Mouse (Mus musculus): ENCODE measurements around the gene Ccdc136. TPM values are rescaled to one million over a fixed set of nuclear protein-coding genes. Genes with fewer than 3 reads are reported as not detected.

Ccdc136 gene
- polyA plus RNA-seq, 1 experiment, result 0.23 TPM

- WGBS, result 80% methylated on average over 6 of the region's 6 CpGs
- no peak overlapping the region for H3K27ac ChIP-seq (ENCODE audit: insufficient read depth, low read length)
- no peak for DNase-seq (ENCODE audit: low read depth in 1 of 2, low spot score in 2 of 2)
- TF ChIP-seq CTCF (IDR thresholded peaks at IDR 0.05; ENCODE audit: extremely low read depth, insufficient read depth, insufficient read length, insufficient replicate concordance), result no peak
- TF ChIP-seq POLR2A (IDR thresholded peaks at IDR 0.05; ENCODE audit: low read depth, low read length), result no peak
- no peaks in the 10 kb centered on the region for H3K4me1 ChIP-seq (ENCODE audit: control insufficient read depth, insufficient read depth, insufficient read length)
- H3K36me3 ChIP-seq (ENCODE audit: control insufficient read depth, insufficient read depth, low read length), result no peaks in the 10 kb centered on the region
- H3K4me3 ChIP-seq (ENCODE audit: extremely low read depth, insufficient read depth, insufficient read length), result no peak overlapping the region
- H3K27me3 ChIP-seq (ENCODE audit: control insufficient read depth, insufficient read depth, low read length), result peaks cover 3% of the 10 kb centered on the region
Measured at GRCm38 (mm10) chr6:29406412-29406811, 10.3 kb downstream of the Ccdc136 start.

- no peak for DNase-seq (ENCODE audit: low read depth in 1 of 2, low spot score in 2 of 2)
- no peak for TF ChIP-seq CTCF (IDR thresholded peaks at IDR 0.05; ENCODE audit: extremely low read depth, insufficient read depth, insufficient read length, insufficient replicate concordance)
- TF ChIP-seq POLR2A (IDR thresholded peaks at IDR 0.05; ENCODE audit: low read depth, low read length), result no peak
- Histone ChIP-seq H3K4me3 (ENCODE audit: extremely low read depth, insufficient read depth, insufficient read length) (no peak overlapping the region), H3K27me3 (ENCODE audit: control insufficient read depth, insufficient read depth, low read length) (no peaks in the 10 kb centered on the region), H3K4me1 (ENCODE audit: control insufficient read depth, insufficient read depth, insufficient read length) (no peaks in the 10 kb centered on the region), H3K27ac (ENCODE audit: insufficient read depth, low read length) (no peak overlapping the region), H3K36me3 (ENCODE audit: control insufficient read depth, insufficient read depth, low read length) (no peaks in the 10 kb centered on the region)
- 38% methylated on average over 9 of the region's 9 CpGs for WGBS
Measured at GRCm38 (mm10) chr6:29415446-29415845, 19.3 kb downstream of the Ccdc136 start.

GRCm38 (mm10) chr6:29420596-29420995, 24.5 kb downstream of the Ccdc136 start:
- Histone ChIP-seq H3K4me1 (ENCODE audit: control insufficient read depth, insufficient read depth, insufficient read length) (no peaks in the 10 kb centered on the region), H3K4me3 (ENCODE audit: extremely low read depth, insufficient read depth, insufficient read length) (no peak overlapping the region), H3K36me3 (ENCODE audit: control insufficient read depth, insufficient read depth, low read length) (no peaks in the 10 kb centered on the region), H3K27ac (ENCODE audit: insufficient read depth, low read length) (no peak overlapping the region), H3K27me3 (ENCODE audit: control insufficient read depth, insufficient read depth, low read length) (no peaks in the 10 kb centered on the region)
- 11% methylated on average over 2 of the region's 2 CpGs for WGBS
- no peak for DNase-seq (ENCODE audit: low read depth in 1 of 2, low spot score in 2 of 2)
- TF ChIP-seq POLR2A (IDR thresholded peaks at IDR 0.05; ENCODE audit: low read depth, low read length), result no peak
- no peak for TF ChIP-seq CTCF (IDR thresholded peaks at IDR 0.05; ENCODE audit: extremely low read depth, insufficient read depth, insufficient read length, insufficient replicate concordance)

- H3K4me1 ChIP-seq (ENCODE audit: control insufficient read depth, insufficient read depth, insufficient read length), result no peaks in the 10 kb centered on the region
- H3K4me3 ChIP-seq (ENCODE audit: extremely low read depth, insufficient read depth, insufficient read length), result no peak overlapping the region
- 92% methylated on average over 8 of the region's 8 CpGs for WGBS
- no peak overlapping the region for H3K27ac ChIP-seq (ENCODE audit: insufficient read depth, low read length)
- no peaks in the 10 kb centered on the region for H3K36me3 ChIP-seq (ENCODE audit: control insufficient read depth, insufficient read depth, low read length)
- TF ChIP-seq POLR2A (IDR thresholded peaks at IDR 0.05; ENCODE audit: low read depth, low read length), result no peak
- no peak for TF ChIP-seq CTCF (IDR thresholded peaks at IDR 0.05; ENCODE audit: extremely low read depth, insufficient read depth, insufficient read length, insufficient replicate concordance)
- DNase-seq (ENCODE audit: low read depth in 1 of 2, low spot score in 2 of 2), result no peak
- H3K27me3 ChIP-seq (ENCODE audit: control insufficient read depth, insufficient read depth, low read length), result no peaks in the 10 kb centered on the region
Measured at GRCm38 (mm10) chr6:29425118-29425517, 29.0 kb downstream of the Ccdc136 start.

DNA sequence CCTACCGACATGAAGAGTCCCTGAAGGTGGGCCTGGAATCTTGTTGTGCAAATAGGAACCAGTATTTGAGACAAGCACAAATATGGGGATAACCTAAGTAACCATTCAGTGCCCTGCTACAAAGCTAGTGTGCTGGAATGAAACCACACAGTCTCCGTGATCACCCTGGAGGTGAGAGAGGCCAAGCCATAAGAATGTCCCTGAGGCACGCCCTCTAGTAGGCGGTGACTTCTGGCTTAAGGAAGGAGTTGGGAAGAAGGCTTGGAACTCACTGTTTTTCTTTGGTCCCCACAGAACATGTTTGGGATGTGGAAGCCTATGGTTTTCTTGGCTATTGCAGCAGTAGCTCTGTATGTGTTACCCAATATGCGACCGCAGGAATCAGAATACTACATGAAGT, 30.2 kb downstream of the Ccdc136 start:
- WGBS, result 87% methylated on average over 6 of the region's 6 CpGs
- no peak for TF ChIP-seq CTCF (IDR thresholded peaks at IDR 0.05; ENCODE audit: extremely low read depth, insufficient read depth, insufficient read length, insufficient replicate concordance)
- TF ChIP-seq POLR2A (IDR thresholded peaks at IDR 0.05; ENCODE audit: low read depth, low read length), result no peak

DNA sequence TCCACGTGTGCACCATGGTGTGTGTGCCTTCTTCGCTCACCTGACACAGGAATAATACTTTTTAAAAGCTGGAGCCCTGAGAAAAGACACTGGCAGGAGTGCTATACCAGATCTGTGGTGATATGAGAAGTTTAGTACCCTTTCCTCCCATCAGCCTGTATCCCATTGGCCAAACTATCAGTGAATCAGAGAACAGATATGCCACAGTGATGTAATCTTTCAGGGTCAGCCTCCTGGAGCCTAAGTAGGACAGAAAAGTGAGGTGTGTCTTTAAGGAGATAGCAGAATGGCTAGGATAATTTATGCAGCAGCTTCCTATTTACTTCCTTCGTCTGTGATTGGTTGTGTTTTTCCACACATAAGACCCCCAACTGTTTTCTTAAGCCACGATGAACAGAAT, 32.1 kb downstream of the Ccdc136 start:
- Histone ChIP-seq H3K4me1 (ENCODE audit: control insufficient read depth, insufficient read depth, insufficient read length) (peaks cover under 1% of the 10 kb centered on the region; the same call in 1 of the 2 replicates), H3K36me3 (ENCODE audit: control insufficient read depth, insufficient read depth, low read length) (no peaks in the 10 kb centered on the region), H3K27me3 (ENCODE audit: control insufficient read depth, insufficient read depth, low read length) (peaks cover 3% of the 10 kb centered on the region), H3K4me3 (ENCODE audit: extremely low read depth, insufficient read depth, insufficient read length) (no peak overlapping the region), H3K27ac (ENCODE audit: insufficient read depth, low read length) (no peak overlapping the region)
- no peak for TF ChIP-seq CTCF (IDR thresholded peaks at IDR 0.05; ENCODE audit: extremely low read depth, insufficient read depth, insufficient read length, insufficient replicate concordance)
- TF ChIP-seq POLR2A (IDR thresholded peaks at IDR 0.05; ENCODE audit: low read depth, low read length), result no peak
- WGBS, result 69% methylated on average over 4 of the region's 4 CpGs
- DNase-seq (ENCODE audit: low read depth in 1 of 2, low spot score in 2 of 2), result no peak

More for the DNA sequence above, 30.2 kb downstream of the Ccdc136 start:
- H3K27me3 ChIP-seq (ENCODE audit: control insufficient read depth, insufficient read depth, low read length), result no peaks in the 10 kb centered on the region
- H3K27ac ChIP-seq (ENCODE audit: insufficient read depth, low read length), result no peak overlapping the region
- H3K36me3 ChIP-seq (ENCODE audit: control insufficient read depth, insufficient read depth, low read length), result no peaks in the 10 kb centered on the region
- H3K4me1 ChIP-seq (ENCODE audit: control insufficient read depth, insufficient read depth, insufficient read length), result no peaks in the 10 kb centered on the region
- DNase-seq (ENCODE audit: low read depth in 1 of 2, low spot score in 2 of 2), result no peak
- no peak overlapping the region for H3K4me3 ChIP-seq (ENCODE audit: extremely low read depth, insufficient read depth, insufficient read length)

DNA sequence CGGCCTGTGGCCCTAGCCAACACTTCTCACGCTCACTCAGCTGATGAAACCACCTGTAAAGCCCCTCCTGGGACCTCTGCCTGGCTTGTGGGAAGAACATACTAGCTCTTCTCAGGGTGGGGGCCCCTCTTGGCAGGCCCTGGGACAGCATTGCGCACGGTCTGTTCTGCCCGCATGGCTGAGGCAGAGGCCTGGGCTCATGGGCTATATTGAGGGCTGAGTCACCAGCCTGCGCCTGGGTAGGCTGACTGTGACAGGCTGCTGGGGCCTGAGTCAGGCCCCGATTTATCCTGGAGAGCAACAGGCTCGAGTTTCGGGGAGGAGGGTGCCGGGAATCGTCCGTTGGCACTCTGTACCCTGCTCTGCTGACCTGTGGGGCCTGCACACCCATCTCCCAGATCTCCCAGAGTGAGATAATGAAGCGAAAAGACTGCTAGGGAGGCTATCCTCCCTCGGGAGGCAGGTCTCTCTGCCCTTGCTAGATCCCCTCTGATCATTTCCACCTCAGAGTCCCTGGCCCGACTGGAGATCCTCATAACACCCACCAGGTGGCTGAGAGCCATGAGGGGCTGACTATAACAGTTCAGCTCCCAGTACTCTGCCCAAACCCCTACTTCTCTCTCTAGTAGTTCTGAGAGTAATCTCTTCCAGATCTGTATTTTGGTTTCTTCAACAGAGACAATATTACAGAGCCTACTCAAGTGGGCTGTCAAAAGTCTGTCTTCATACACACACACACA, 34.7 kb downstream of the Ccdc136 start:
- TF ChIP-seq POLR2A (IDR thresholded peaks at IDR 0.05; ENCODE audit: low read depth, low read length) (no peak), CTCF (IDR thresholded peaks at IDR 0.05; ENCODE audit: extremely low read depth, insufficient read depth, insufficient read length, insufficient replicate concordance) (no peak)
- Histone ChIP-seq H3K4me1 (ENCODE audit: control insufficient read depth, insufficient read depth, insufficient read length) (peaks cover 5% of the 10 kb centered on the region), H3K27ac (ENCODE audit: insufficient read depth, low read length) (no peak overlapping the region), H3K4me3 (ENCODE audit: extremely low read depth, insufficient read depth, insufficient read length) (no peak overlapping the region), H3K27me3 (ENCODE audit: control insufficient read depth, insufficient read depth, low read length) (peaks cover 12% of the 10 kb centered on the region), H3K36me3 (ENCODE audit: control insufficient read depth, insufficient read depth, low read length) (no peaks in the 10 kb centered on the region)
- 73% methylated on average over 15 of the region's 15 CpGs for WGBS
- DNase-seq (ENCODE audit: low read depth in 1 of 2, low spot score in 2 of 2), result no peak

Data from spleen, adult 2 months (tissue).